Mouse (Mus musculus) CH12.LX (cell line): ENCODE measurements around the gene Snrnp200. TPM values are rescaled to one million over a fixed set of nuclear protein-coding genes. Genes with fewer than 3 reads are reported as not detected.

ENCODE experiments used
- DNase-seq: peaks from one replicate; pipeline ENCODE4 v3.0.0-alpha.2; 2013; ENCODE audit errors: extremely low read depth
- H3K27ac ChIP-seq: 2 replicates; pipeline ENCODE4 v1.5.1; 2012; ENCODE audit warnings: low read depth, mild to moderate bottlenecking, control low read depth, moderate library complexity; ENCODE audit not compliant: insufficient read depth
- H3K27me3 ChIP-seq: replicated peaks from 2 replicates; pipeline ENCODE3; 2012; ENCODE audit warnings: inconsistent platforms
- H3K36me3 ChIP-seq, 2 experiments: replicated peaks in 1 of 2; 2 replicates each; pipeline versions ENCODE3 to v1.6.1; 2012; ENCODE audit warnings: inconsistent platforms in 1 of 2, low read length in 1 of 2, mild to moderate bottlenecking in 1 of 2, mixed read lengths in 1 of 2, moderate library complexity in 1 of 2; ENCODE audit not compliant: control insufficient read depth in 1 of 2, insufficient read depth in 1 of 2
- H3K4me1 ChIP-seq, 2 experiments: 2 replicates each; pipeline ENCODE4 v1.6.1; 2012; ENCODE audit warnings: inconsistent platforms in 1 of 2, moderate library complexity in 1 of 2; ENCODE audit not compliant: insufficient read depth in 2 of 2, control insufficient read depth in 1 of 2
- H3K4me2 ChIP-seq: 2 replicates; pipeline ENCODE4 v1.6.1; 2012; ENCODE audit warnings: low read depth, mild to moderate bottlenecking, control low read depth; ENCODE audit not compliant: poor library complexity, insufficient read depth, severe bottlenecking
- H3K4me3 ChIP-seq, 3 experiments: fragments of 150-350 bp in 1 of 3; sonication (generic) in 1 of 3; replicated peaks in 1 of 3; 2 replicates each; pipeline versions ENCODE3 to v1.5.1; 2011 to 2012; ENCODE audit warnings: low read depth in 2 of 3, low read length in 2 of 3, mild to moderate bottlenecking in 2 of 3, moderate library complexity in 2 of 3, control low read depth in 1 of 3, improper control_type of control experiment in 1 of 3, inconsistent platforms in 1 of 3, mixed read lengths in 1 of 3; ENCODE audit not compliant: poor library complexity in 1 of 3
- H3K79me2 ChIP-seq: replicated peaks from 2 replicates; pipeline ENCODE4 v1.6.1; 2012; ENCODE audit warnings: mild to moderate bottlenecking, moderate library complexity; ENCODE audit not compliant: control insufficient read depth, poor library complexity, insufficient read depth, severe bottlenecking; ENCODE audit errors: extremely low read depth
- H3K9ac ChIP-seq: 2 replicates; pipeline ENCODE4 v1.6.1; 2012; ENCODE audit warnings: low read depth, mild to moderate bottlenecking, control low read depth, moderate library complexity; ENCODE audit not compliant: insufficient read depth
- H3K9me3 ChIP-seq: replicated peaks from 2 replicates; pipeline ENCODE3; 2012; ENCODE audit warnings: low read length, inconsistent platforms, mixed read lengths
- CHD1 ChIP-seq: IDR thresholded peaks from 2 replicates; pipeline ENCODE4 v1.6.1; 2012; ENCODE audit warnings: low read depth, low read length, improper control_type of control experiment, inconsistent platforms
- CHD2 ChIP-seq: IDR thresholded peaks from 2 replicates; pipeline ENCODE4 v1.6.1; 2011; ENCODE audit warnings: low read length, improper control_type of control experiment
- CTCF ChIP-seq, 2 experiments: IDR thresholded peaks in 1 of 2; conservative IDR thresholded peaks in 1 of 2; 2 replicates each; pipeline ENCODE4 v1.5.1; 2011 to 2012; ENCODE audit warnings: low read depth in 2 of 2, low read length in 2 of 2, improper control_type of control experiment in 1 of 2, inconsistent platforms in 1 of 2, mild to moderate bottlenecking in 1 of 2, moderate library complexity in 1 of 2
- EP300 ChIP-seq: IDR thresholded peaks from 2 replicates; pipeline ENCODE4 v1.6.1; 2011; ENCODE audit warnings: low read length, improper control_type of control experiment
- GABPA ChIP-seq: IDR thresholded peaks from 2 replicates; pipeline ENCODE4 v1.6.1; 2012; ENCODE audit warnings: low read depth, low read length, improper control_type of control experiment, inconsistent platforms; ENCODE audit not compliant: insufficient replicate concordance
- JUND ChIP-seq: conservative IDR thresholded peaks from 2 replicates; pipeline ENCODE4 v1.6.1; 2011; ENCODE audit warnings: low read depth, low read length, improper control_type of control experiment
- KAT2A ChIP-seq: IDR thresholded peaks from 2 replicates; pipeline ENCODE4 v1.6.1; 2012; ENCODE audit warnings: low read length, improper control_type of control experiment, inconsistent platforms; ENCODE audit not compliant: insufficient replicate concordance
- MAFK ChIP-seq: IDR thresholded peaks from 2 replicates; pipeline ENCODE4 v1.6.1; 2011; ENCODE audit warnings: low read length, improper control_type of control experiment; ENCODE audit not compliant: insufficient replicate concordance
- MAX ChIP-seq: IDR thresholded peaks from 2 replicates; pipeline ENCODE4 v1.6.1; 2011; ENCODE audit warnings: low read length, improper control_type of control experiment
- MAZ ChIP-seq: IDR thresholded peaks from 2 replicates; pipeline ENCODE4 v1.6.1; 2012; ENCODE audit warnings: low read depth, mild to moderate bottlenecking, inconsistent platforms, low read length, improper control_type of control experiment, moderate library complexity
- MEF2A ChIP-seq: IDR thresholded peaks from 2 replicates; pipeline ENCODE4 v1.6.1; 2014; ENCODE audit warnings: low read depth, mild to moderate bottlenecking, inconsistent platforms, low read length, improper control_type of control experiment, borderline replicate concordance
- MXI1 ChIP-seq: IDR thresholded peaks from 2 replicates; pipeline ENCODE4 v1.6.1; 2011; ENCODE audit warnings: mild to moderate bottlenecking, low read depth, low read length, improper control_type of control experiment
- NELFE ChIP-seq: IDR thresholded peaks from 2 replicates; pipeline ENCODE4 v1.6.1; 2011; ENCODE audit warnings: low read depth, low read length, improper control_type of control experiment
- NRF1 ChIP-seq: IDR thresholded peaks from 2 replicates; pipeline ENCODE4 v1.6.1; 2014; ENCODE audit warnings: low read depth, mild to moderate bottlenecking, inconsistent platforms, low read length, improper control_type of control experiment, moderate library complexity
- PAX5 ChIP-seq: IDR thresholded peaks from 2 replicates; pipeline ENCODE4 v1.6.1; 2012; ENCODE audit warnings: low read length, inconsistent platforms, mixed read lengths
- POLR2A ChIP-seq: IDR thresholded peaks from 2 replicates; pipeline ENCODE4 v1.6.1; 2011; ENCODE audit warnings: low read depth, mild to moderate bottlenecking, improper control_type of control experiment, low read length
- POLR2AphosphoS2 ChIP-seq: IDR thresholded peaks from 2 replicates; pipeline ENCODE4 v1.6.1; 2011; ENCODE audit warnings: low read depth, low read length, improper control_type of control experiment
- RAD21 ChIP-seq: IDR thresholded peaks from 2 replicates; pipeline ENCODE4 v1.6.1; 2011; ENCODE audit warnings: low read depth, mild to moderate bottlenecking, low read length, improper control_type of control experiment, moderate library complexity
- SIN3A ChIP-seq: IDR thresholded peaks from 2 replicates; pipeline ENCODE4 v1.6.1; 2012; ENCODE audit warnings: low read length, improper control_type of control experiment, inconsistent platforms
- SMC3 ChIP-seq: IDR thresholded peaks from 2 replicates; pipeline ENCODE4 v1.6.1; 2011; ENCODE audit warnings: low read depth, low read length, improper control_type of control experiment
- TCF12 ChIP-seq: IDR thresholded peaks from 2 replicates; pipeline ENCODE4 v1.6.1; 2014; ENCODE audit warnings: low read depth, mild to moderate bottlenecking, inconsistent platforms, low read length, improper control_type of control experiment
- USF2 ChIP-seq: conservative IDR thresholded peaks from 2 replicates; pipeline ENCODE4 v1.6.1; 2011; ENCODE audit warnings: low read depth, low read length, improper control_type of control experiment
- ZKSCAN1 ChIP-seq: IDR thresholded peaks from 2 replicates; pipeline ENCODE4 v1.6.1; 2012; ENCODE audit warnings: low read depth, inconsistent platforms, low read length, improper control_type of control experiment, borderline replicate concordance
- dilution Hi-C: fragments of 300-500 bp; cut with MboI; formaldehyde crosslinking; loops from 2 replicates; pipeline ENCODE4 v1.14.3; 2020; ENCODE audit warnings: low sequenced_read_pairs; ENCODE audit not compliant: extremely low pct_unique_long_range_greater_than_20kb, extremely low pct_ligation_motif_present
- in situ Hi-C: fragments of 300-500 bp; cut with MboI; formaldehyde crosslinking; loops from 3 replicates; pipeline ENCODE4 v1.14.3; 2019; ENCODE audit warnings: low sequenced_read_pairs, low pct_ligation_motif_present, low pct_unique_long_range_greater_than_20kb, mixed read lengths
- polyA plus RNA-seq: library from polyadenylated mRNA; unstranded; fragments of >175 nt; gene quantifications from 2 replicates; pipeline ENCODE4 v1.2.1, GENCODE M21; 2012; ENCODE audit warnings: low read depth; ENCODE audit not compliant: insufficient read length
- total RNA-seq, 2 experiments: library from RNA; depleted of rRNA; stranded (reverse); fragments of 300-350 nt in 1 of 2; fragments of >200 nt in 1 of 2; gene quantifications; 2 replicates each; pipeline ENCODE4 v1.2.3; 2012 to 2014

Gene Snrnp200
- total and polyA plus RNA-seq, 3 experiments = 74.3 to 102 (median 90.3) TPM

- Histone ChIP-seq H3K4me1 (no peaks in the 10 kb centered on the region), H3K36me3 (peaks cover 79 to 89% of the 10 kb centered on the region in 2 experiments), H3K4me3 (no peak overlapping the region), H3K27me3 (no peaks in the 10 kb centered on the region), H3K27ac (no peak overlapping the region), H3K4me2 (no peak overlapping the region), H3K79me2 (no peaks in the 10 kb centered on the region), H3K9ac (no peak overlapping the region), H3K9me3 (no peaks in the 10 kb centered on the region)
- TF ChIP-seq MAFK = no peak
- TF ChIP-seq MEF2A = no peak
- TF ChIP-seq RAD21 = no peak
- no peak for TF ChIP-seq POLR2A
- TF ChIP-seq MAX = no peak
- TF ChIP-seq TCF12 = no peak
- TF ChIP-seq POLR2AphosphoS2 = no peak
- no peak for TF ChIP-seq EP300
- no peak for TF ChIP-seq ZKSCAN1
- TF ChIP-seq PAX5 = no peak
- no peak for TF ChIP-seq JUND
- in situ Hi-C loops = no loop called here
- dilution Hi-C loops = no loop called here
- DNase-seq = no peak
Observed at GRCm38 (mm10) chr2:127217746-127218145, 9.6 kb downstream of the Snrnp200 start.

GRCm38 (mm10) chr2:127225261-127225660 is 17.1 kb downstream of the Snrnp200 start:
- H3K4me2 ChIP-seq = no peak overlapping the region
- H3K4me1 ChIP-seq = no peaks in the 10 kb centered on the region
- no peaks in the 10 kb centered on the region for H3K79me2 ChIP-seq
- TF ChIP-seq PAX5 (no peak), TCF12 (no peak), CTCF (conservative IDR thresholded peaks at IDR 0.05 in 1 of 2, IDR thresholded peaks at IDR 0.05 in 1 of 2; ENCODE audit: low read depth in 2 of 2, low read length in 2 of 2) (no peak), NELFE (no peak), SMC3 (no peak)
- H3K27ac ChIP-seq = no peak overlapping the region
- DNase-seq = no peak
- H3K4me3 ChIP-seq = no peak overlapping the region
- peaks cover 7% of the 10 kb centered on the region for H3K9me3 ChIP-seq
- no peaks in the 10 kb centered on the region for H3K27me3 ChIP-seq
- in situ Hi-C loops (no loop called here), dilution Hi-C loops (no loop called here)
- no peak overlapping the region for H3K9ac ChIP-seq
- peaks cover 84 to 94% of the 10 kb centered on the region in 2 experiments for H3K36me3 ChIP-seq

GRCm38 (mm10) chr2:127237897-127238610 is 29.9 kb downstream of the Snrnp200 start:
- Histone ChIP-seq H3K9me3 (no peaks in the 10 kb centered on the region), H3K4me1 (no peaks in the 10 kb centered on the region), H3K79me2 (no peaks in the 10 kb centered on the region), H3K27ac (no peak overlapping the region), H3K27me3 (no peaks in the 10 kb centered on the region), H3K9ac (no peak overlapping the region), H3K4me2 (no peak overlapping the region), H3K4me3 (no peak overlapping the region), H3K36me3 (peaks cover 73 to 90% of the 10 kb centered on the region in 2 experiments)
- TF ChIP-seq NRF1 (no peak), JUND (no peak), MEF2A (no peak), SIN3A (no peak), POLR2A (no peak), MXI1 (no peak), GABPA (no peak), CHD2 (no peak), USF2 (no peak), KAT2A (no peak), MAZ (no peak), CHD1 (no peak)
- in situ Hi-C loops (no loop called here), dilution Hi-C loops (no loop called here)
- no peak for DNase-seq
